Mouse (Mus musculus) E14TG2a.4 (cell line): ENCODE measurements around the gene Zfhx3.

Experiments
- CTCF ChIP-seq: conservative IDR thresholded peaks from 2 replicates; pipeline ENCODE4 v1.5.1; 2014; ENCODE audit warnings: low read length
- NANOG ChIP-seq: IDR thresholded peaks from 2 replicates; pipeline ENCODE4 v1.6.1; 2014; ENCODE audit warnings: borderline replicate concordance, low read length, mixed read lengths
- POU5F1 ChIP-seq: IDR thresholded peaks from 2 replicates; pipeline ENCODE4 v1.6.1; 2014; ENCODE audit warnings: low read length, borderline replicate concordance

DNA sequence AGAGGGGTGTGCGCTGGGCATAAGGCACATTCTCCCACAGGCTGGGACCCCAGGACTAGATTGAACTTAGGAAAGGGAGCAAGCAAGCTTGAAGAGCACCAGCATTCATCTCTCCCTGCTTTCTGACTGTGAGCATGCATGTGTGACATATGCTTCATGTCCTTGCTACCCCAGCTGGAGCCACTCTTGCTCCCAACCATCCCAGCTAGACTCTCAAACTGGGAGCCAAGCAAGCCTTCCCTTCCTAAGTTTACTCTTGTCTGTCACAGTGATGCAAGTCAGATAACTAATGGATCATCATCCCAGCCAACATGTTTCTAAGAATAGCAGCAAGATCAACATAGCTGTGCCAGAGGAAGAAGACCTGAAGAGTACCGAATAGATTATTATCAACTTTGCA, 335.5 kb downstream of the Zfhx3 start:
- TF ChIP-seq CTCF (no peak), NANOG (no peak), POU5F1 (no peak)
